ENCODE assay signal across 10 mouse cellular contexts in the genomic region with DNA sequence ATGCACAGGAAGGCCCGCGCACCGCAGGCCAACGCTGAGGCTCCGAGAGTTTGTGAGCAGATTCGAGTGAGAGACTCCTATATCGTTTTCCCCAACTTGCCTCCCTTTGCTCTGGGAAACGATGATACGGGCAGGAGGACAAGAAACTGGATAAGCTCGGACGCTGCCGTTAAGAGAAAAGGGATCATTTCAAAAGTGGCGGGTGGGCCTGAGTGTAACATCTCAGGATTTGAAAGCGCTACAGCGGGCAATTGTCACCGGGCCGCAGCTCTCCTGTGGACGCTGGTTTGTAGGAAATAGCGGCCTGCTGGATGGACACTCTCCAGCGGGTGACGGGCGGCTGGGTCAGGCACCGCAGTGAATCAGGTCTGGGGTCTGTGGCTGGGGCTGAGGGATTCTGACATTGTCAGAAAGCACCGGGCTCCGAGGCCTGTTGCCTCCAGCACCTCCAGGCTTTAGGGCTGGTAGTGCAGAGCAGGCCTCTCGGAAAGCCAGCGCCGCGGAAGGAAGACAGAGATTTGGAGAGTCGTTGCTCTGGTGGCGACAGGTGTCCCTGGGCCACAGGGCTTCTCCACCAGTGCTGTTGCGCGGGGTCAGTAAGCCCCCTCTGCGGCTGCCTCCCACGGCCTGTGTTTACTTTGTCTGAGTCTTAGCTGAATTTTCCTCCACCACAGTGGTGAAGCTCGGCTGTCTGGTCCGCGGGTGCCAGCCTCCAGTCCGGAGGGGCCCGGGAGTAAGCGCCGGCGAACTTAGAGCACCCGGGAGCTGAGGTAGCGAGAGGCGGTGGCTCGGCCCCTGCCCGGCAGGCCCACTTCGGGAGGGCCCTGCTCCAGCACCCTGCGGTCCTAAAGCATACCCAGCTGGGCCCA. TPM values are rescaled to one million over a fixed set of nuclear protein-coding genes. Genes with fewer than 3 reads are reported as not detected.
DNase-seq lines count a peak whose midpoint lies in the region; ATAC-seq lines count a peak whose summit lies in the region.
"Had no signal": no experiment of that assay in that cellular context is flagged by ENCODE, and none has a peak within 500 bp of the region (broad histone marks: within the 10 kb centered on the region; RNA-seq: fewer than 3 reads in every experiment).

No protein-coding gene starts in this region.

- H3K27ac ChIP-seq in hindbrain, embryonic 10.5 days: no peak overlapping the region
- no peak overlapping the region for H3K27ac ChIP-seq in hindbrain, embryonic 13.5 days
- H3K27ac ChIP-seq: liver, embryonic 15.5 days had no signal

- no peak overlapping the region for H3K9ac ChIP-seq in hindbrain, embryonic 13.5 days
- H3K9ac ChIP-seq: liver, embryonic 15.5 days had no signal

- ATAC-seq in hindbrain, embryonic 13.5 days (ENCODE audit: low FRiP score): no peak
- ATAC-seq: forebrain, embryonic 14.5 days had no signal

- H3K9me3 ChIP-seq in hindbrain, embryonic 10.5 days: no peaks in the 10 kb centered on the region
- no peaks in the 10 kb centered on the region for H3K9me3 ChIP-seq in hindbrain, embryonic 13.5 days
- H3K9me3 ChIP-seq: liver, embryonic 15.5 days had no signal

- intact Hi-C loops in left cerebral cortex, postnatal 14 days (cut with DNase I): loop anchor here (10.0 kb wide), 1 partner anchor 1392 kb away; no protein-coding TSS in a partner anchor

- peak; percentile 65 for DNase-seq in hindbrain, embryonic 10.5 days (ENCODE audit: low spot score)
- DNase-seq in thymus, postnatal 4 days: peak; percentile 51
- DNase-seq in thymus, postnatal 10 days (ENCODE audit: low spot score in 2 of 2): no peak
- peak; percentile 47 to 59 for DNase-seq in kidney, postnatal 4 days
- DNase-seq in left cerebral cortex, postnatal 14 days (ENCODE audit: low spot score in 2 of 2): no peak
- DNase-seq in cerebellum, adult 8-10 months: no peak
- no peak for DNase-seq in yolk sac, embryonic 10.5 days (ENCODE audit: low spot score)

- H3K4me3 ChIP-seq in hindbrain, embryonic 10.5 days: peak overlapping the region; percentile 3; the same call in 1 of the 2 replicates
- no peak overlapping the region; the same call in 1 of the 2 replicates for H3K4me3 ChIP-seq in hindbrain, embryonic 13.5 days
- H3K4me3 ChIP-seq: liver, embryonic 15.5 days had no signal

- 1% methylated on average over 50 of the region's 50 CpGs for WGBS in hindbrain, embryonic 10.5 days
- 1% methylated on average over 50 of the region's 50 CpGs for WGBS in hindbrain, embryonic 13.5 days

- H3K4me1 ChIP-seq in hindbrain, embryonic 10.5 days (replicated peaks): peaks cover 30% of the 10 kb centered on the region
- H3K4me1 ChIP-seq in hindbrain, embryonic 13.5 days (replicated peaks): peaks cover 20% of the 10 kb centered on the region

- no peak overlapping the region for H3K4me2 ChIP-seq in hindbrain, embryonic 13.5 days
- H3K4me2 ChIP-seq: liver, embryonic 15.5 days had no signal

- H3K27me3 ChIP-seq in hindbrain, embryonic 10.5 days (ENCODE audit: insufficient read depth, poor library complexity, severe bottlenecking): peaks cover 100% of the 10 kb centered on the region
- peaks cover 98% of the 10 kb centered on the region for H3K27me3 ChIP-seq in hindbrain, embryonic 13.5 days

- no peaks in the 10 kb centered on the region for H3K36me3 ChIP-seq in hindbrain, embryonic 10.5 days
- no peaks in the 10 kb centered on the region for H3K36me3 ChIP-seq in hindbrain, embryonic 13.5 days
- H3K36me3 ChIP-seq: liver, embryonic 15.5 days had no signal

RNA-seq across cellular contexts. Expression of gene Sim2, which starts 2.2 kb away (rescaled TPM):
- 0.25 and 0.27 TPM in 2 replicates for polyA plus RNA-seq in hindbrain, embryonic 10.5 days (2016; fragmentation: Nextera tagmentation; extraction: Ambion mirVana)
- 0.08 TPM in 1 of 2 replicates, not detected in the other for polyA plus RNA-seq in hindbrain, embryonic 13.5 days (2015; fragmentation: Nextera tagmentation; extraction: Ambion mirVana)
- under 1 TPM; 0.11 TPM for total RNA-seq in left cerebral cortex, postnatal 14 days (2021)
- polyA plus RNA-seq: liver, embryonic 15.5 days had no signal

Comparison
In these comparisons a context has a peak if more than half of its experiments do, and no peak if none do; other contexts are left out.
1. DNase-seq: peak in hindbrain, embryonic 10.5 days (single experiment), thymus, postnatal 4 days (single experiment) and kidney, postnatal 4 days (2 of 2); none in thymus, postnatal 10 days (0 of 2), left cerebral cortex, postnatal 14 days (0 of 2), cerebellum, adult 8-10 months (single experiment) and yolk sac, embryonic 10.5 days (single experiment).